Mouse (Mus musculus): Measurements from ENCODE around the gene Gm13420.
"Not testable (repeated sequence)": the region's sequence is repeated elsewhere in the genome, so short reads cannot be mapped to it uniquely, and the experiment has no call there.

The Gm13420 gene

DNA sequence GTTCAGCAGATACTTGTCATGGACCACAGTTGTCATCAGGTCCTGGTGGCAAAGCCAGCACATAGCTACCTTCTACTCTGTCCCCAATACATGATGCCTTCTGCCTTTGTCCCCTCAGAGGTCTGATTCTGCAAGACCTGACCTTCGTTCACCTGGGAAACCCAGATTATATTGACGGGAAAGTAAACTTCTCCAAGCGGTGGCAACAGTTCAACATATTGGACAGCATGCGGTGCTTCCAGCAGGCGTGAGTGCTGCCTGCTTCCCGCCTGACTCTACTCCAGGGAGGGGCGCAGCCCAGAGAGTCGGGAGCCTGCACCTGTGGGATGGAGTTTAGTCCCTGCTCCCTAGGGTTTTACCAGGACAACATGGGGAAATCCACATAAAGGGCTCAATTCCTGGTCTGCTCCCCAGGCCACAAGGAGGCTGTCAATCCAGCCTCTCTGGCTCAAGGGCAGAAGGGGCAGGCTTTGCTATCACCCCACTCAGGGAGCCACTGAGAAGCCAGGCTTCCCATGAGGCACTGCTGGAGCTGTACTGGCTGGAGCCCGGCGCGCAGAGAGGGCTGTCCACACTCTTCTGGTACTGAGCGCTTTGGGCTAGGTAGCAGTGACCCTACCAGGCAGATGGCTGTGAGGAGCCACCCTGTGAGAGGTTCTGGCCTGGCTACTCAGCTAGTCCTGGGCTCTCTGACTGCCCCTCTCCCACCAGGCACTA is 14.1 kb downstream of the Gm13420 start:
- DNase-seq: no peak

DNA sequence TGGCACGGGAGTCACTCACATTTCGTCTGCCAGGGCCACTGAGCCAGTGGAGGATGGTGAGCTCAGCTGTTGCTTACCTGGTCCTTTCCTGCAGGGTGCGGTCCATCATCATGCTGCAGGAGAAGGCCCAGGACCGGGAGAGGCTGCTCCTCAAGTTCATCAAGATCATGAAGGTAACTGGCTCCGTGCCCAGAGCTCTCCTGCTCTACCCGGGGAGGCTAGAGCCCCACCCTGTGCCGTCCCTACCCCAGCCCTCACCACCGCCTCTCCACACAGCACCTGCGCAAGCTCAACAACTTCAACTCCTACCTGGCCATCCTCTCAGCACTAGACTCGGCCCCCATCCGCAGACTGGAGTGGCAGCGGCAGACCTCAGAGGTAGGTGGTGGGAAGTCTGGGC is 15.8 kb downstream of the Gm13420 start:
- no peak for DNase-seq

- DNase-seq: no peak
Measured at GRCm38 (mm10) chr2:29733348-29733747, 18.1 kb downstream of the Gm13420 start.

- DNase-seq: no peak
Measured at GRCm38 (mm10) chr2:29732559-29732958, 18.9 kb downstream of the Gm13420 start.

DNA sequence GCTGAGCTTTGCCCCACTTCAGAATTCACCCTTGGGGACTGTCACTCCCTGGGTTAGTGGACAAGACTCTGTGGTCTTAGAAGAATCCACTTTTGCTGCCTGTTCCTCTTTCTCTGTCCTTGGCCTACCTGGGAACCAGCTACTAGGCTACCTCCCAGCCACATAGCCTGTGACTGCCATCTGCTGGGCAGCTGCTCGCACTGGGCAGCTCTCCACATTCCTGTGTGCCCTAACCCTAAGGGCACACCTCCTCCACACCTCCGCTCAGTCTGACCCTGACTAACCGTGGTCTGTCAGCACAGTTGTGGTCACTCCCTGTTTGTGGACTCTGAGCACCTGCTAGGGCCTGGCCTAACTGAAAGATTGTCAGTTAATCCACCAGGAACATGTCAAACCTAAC is 19.9 kb downstream of the Gm13420 start:
- no peak for DNase-seq

DNA sequence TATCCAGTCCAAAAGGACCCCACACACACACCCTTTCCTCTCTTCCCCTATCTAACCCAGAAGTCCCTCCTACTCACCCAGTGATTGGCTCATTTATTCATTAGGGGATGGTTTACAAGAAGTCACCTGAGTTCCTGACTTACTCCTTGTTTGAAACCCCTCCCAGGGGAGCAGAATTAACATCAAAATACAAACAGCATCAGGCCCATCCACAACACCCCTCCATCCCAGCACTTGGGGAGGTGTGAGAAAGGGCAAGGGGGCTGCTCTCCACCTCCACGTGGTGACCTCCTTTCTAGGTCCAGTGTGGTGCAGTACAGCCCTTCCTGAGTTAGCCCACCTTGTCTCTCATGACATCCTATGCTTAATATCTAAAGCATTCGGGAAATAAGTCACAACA is 22.0 kb downstream of the Gm13420 start:
- no peak for DNase-seq

GRCm38 (mm10) chr2:29724664-29725365 is 26.7 kb downstream of the Gm13420 start:
- no peak for DNase-seq

DNA sequence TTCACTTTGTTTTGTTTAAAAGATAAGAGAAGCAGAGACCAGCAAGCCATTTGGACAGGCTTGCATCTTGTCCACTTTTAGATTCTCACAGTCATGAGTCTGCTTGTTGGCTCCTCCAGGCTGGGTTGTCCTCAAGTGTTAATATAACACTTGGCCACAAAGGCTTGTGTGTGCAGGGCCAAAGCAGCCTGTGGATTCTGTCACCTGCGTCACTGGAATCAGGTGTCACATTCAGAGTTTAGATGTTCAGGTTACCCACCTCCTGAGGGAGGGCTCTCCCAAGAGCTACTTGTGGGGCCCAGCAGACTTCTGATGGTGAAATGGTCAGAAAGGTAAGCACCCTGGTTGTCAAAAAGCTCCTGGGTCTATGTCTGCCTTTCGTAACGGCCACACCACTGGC is 28.4 kb downstream of the Gm13420 start:
- no peak for DNase-seq

GRCm38 (mm10) chr2:29718581-29718980 is 32.9 kb downstream of the Gm13420 start:
- DNase-seq: no peak

DNA sequence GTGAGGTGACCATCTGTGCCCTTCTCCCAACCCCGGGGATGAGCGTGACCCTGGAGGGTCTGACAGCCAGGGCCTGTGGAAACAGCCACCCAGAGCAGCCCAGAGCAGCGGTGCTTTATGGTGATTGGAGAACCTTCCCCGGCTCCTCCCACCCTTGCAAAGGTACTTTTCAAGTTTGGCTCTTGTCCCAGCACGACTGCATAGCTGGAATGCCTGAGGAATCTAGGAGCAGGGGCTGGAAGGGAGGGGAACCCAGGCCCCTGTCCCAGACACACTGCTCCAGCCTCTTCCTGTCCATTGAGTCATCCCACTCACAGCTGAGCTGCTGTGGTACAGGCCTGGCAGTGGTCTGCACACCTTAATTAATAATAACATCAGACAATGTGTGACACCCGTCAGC is 34.8 kb downstream of the Gm13420 start:
- no peak for DNase-seq

DNA sequence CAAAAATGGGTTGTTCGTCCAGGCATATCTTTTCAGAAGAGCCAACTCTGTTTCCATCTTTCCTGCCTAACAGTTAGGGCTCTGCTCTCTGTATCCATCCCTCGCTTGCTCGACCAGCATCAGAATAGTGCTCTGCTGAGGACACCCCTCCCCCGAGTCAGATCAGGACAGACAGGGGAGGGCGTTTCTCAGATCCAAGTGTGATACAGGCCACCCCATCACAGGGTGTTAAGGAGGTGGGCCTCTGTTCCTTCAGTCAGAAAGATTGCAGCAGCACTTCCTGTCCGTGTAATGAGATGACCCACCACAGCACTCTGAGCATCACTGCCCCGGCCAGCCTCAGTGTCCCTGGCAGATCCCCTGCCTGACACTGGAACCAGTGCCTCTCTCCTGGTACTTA is 35.3 kb downstream of the Gm13420 start:
- no peak for DNase-seq

- peak; percentile 37 for DNase-seq
Measured at GRCm38 (mm10) chr2:29714127-29714526, 37.4 kb downstream of the Gm13420 start.

DNA sequence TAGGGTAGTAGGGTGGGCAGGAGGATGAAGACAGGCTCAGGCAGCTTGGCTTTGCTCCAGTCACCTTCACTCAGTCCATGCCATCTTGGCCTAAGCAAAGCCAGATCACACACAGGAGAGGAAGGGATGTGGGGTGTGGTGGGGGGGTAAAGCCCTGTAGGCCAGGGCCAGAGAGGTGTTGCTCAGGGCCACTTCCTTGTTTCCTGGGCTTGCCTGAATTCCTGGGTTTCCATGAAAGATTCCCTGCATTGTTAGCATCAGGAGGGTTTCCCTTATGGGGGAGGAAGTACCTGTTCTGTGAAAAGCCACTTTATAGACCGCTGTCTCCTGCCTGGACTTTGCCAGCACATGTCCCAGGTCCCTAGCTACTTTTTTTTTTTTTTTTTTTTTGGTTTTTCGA is 38.0 kb downstream of the Gm13420 start:
- no peak for DNase-seq

DNA sequence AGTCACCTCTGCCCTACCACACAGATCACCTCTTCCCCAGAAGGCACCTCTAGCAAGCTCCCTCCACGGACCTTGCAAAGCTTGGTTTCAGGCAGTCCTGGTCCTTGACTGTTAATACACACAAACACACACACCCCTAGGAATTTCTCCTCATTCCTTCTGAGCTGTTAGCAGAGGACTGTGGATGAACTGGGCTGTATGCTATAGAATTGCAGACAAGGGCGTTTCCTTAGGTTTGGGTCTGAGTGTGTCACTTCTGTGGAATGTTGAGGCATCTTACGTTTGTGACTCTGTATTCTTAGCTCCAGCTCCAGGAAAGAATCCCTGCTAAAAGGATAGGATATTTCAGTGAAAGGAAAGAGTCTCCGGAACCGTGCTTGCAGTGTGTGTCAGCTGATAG is 39.6 kb downstream of the Gm13420 start:
- no peak for DNase-seq

DNA sequence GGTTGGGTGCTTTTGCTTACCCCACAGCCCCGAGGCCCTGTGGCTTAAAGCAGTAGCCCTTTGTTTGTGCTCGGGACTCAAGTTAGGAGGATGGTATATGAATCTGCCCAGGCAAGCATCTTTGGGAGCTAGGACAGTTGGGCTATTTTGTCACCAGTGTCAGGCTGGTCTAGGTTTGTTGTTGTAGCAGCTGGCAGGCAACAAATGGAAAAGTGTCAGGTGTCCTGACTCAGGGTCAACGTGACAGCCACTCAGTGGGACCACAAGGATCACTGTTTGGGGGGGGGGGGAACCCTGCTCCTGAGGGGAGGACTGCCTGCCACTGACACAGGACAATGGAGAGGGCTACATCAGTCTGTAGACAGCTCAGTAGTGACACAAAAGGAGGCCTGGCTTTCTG is 40.4 kb downstream of the Gm13420 start:
- no peak for DNase-seq

DNA sequence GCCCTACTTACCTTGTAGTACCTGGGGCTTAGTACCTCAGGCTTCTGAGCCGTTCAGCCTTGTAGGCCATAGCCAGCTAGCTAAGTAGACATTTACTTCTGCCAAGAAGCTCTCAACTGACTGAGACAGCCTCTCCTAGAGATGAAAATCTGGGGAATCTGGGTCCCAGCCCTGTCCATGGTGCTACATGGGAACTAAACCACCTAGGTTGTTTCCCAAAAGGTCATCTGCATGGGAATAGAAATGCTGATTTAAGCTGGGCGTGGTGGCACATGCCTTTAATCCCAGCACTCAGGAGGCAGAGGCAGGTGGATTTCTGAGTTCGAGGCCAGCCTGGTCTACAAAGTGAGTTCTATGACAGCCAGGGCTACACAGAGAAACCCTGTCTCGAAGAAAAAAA is 43.3 kb downstream of the Gm13420 start:
- not testable (repeated sequence) for DNase-seq

- DNase-seq: no peak
Measured at GRCm38 (mm10) chr2:29707731-29708130, 43.8 kb downstream of the Gm13420 start.

GRCm38 (mm10) chr2:29706726-29707620 is 44.5 kb downstream of the Gm13420 start:
- DNase-seq: no peak

GRCm38 (mm10) chr2:29705493-29705892 is 46.0 kb downstream of the Gm13420 start:
- no peak for DNase-seq

- DNase-seq: no peak
Measured at GRCm38 (mm10) chr2:29703104-29704081, 48.1 kb downstream of the Gm13420 start.

DNA sequence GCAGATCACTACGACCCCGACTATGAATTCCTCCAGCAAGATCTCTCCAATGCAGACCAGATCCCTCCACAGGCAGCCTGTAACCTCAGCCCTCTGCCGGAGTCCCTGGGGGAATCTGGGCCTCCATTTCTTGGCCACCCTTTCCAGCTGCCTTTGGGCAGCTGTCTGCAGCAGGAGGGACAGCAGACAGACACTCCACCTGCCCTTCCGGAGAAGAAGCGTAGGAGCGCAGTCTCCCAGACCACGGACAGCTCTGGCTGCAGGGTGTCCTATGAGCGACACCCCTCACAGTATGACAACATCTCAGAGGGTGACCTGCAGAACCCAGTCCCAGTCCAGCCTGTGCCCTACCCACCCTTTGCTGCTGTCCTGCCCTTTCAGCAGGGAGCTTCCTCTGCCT is 49.3 kb downstream of the Gm13420 start:
- no peak for DNase-seq

- no peak for DNase-seq
Measured at GRCm38 (mm10) chr2:29701393-29701792, 50.1 kb downstream of the Gm13420 start.

All from layer of hippocampus, adult 9-11 months (tissue).